13 mouse cellular contexts compared by ENCODE assay signal in genomic region chr4:110019145-110019544, GRCm38 (mm10). TPM values are rescaled to one million over a fixed set of nuclear protein-coding genes. Genes with fewer than 3 reads are reported as not detected.
DNase-seq lines count a peak whose midpoint lies in the region; ATAC-seq and TF ChIP-seq lines count a peak whose summit lies in the region.
"Had no signal": no experiment of that assay in that cellular context is flagged by ENCODE, and none has a peak within 500 bp of the region (broad histone marks: within the 10 kb centered on the region; RNA-seq: fewer than 3 reads in every experiment).

No protein-coding gene starts in this region.

- TF ChIP-seq POLR2A in lung, adult 2 months (IDR thresholded peaks at IDR 0.05; ENCODE audit: borderline replicate concordance, extremely low read depth, low read depth, low read length) = no peak

- no peak overlapping the region for H3K9ac ChIP-seq in forebrain, embryonic 13.5 days
- H3K9ac ChIP-seq: limb, embryonic 13.5 days had no signal

- H3K36me3 ChIP-seq in forebrain, embryonic 10.5 days (replicated peaks) = no peaks in the 10 kb centered on the region
- H3K36me3 ChIP-seq in forebrain, embryonic 13.5 days (ENCODE audit: poor library complexity, severe bottlenecking) = no peaks in the 10 kb centered on the region
- H3K36me3 ChIP-seq in G1E (replicated peaks) = no peaks in the 10 kb centered on the region
- H3K36me3 ChIP-seq: limb, embryonic 13.5 days had no signal

- H3K27ac ChIP-seq in forebrain, embryonic 10.5 days = no peak overlapping the region
- H3K27ac ChIP-seq in forebrain, embryonic 13.5 days = no peak overlapping the region
- H3K27ac ChIP-seq: limb, embryonic 13.5 days had no signal

- H3K4me2 ChIP-seq in forebrain, embryonic 13.5 days = no peak overlapping the region
- H3K4me2 ChIP-seq: limb, embryonic 13.5 days had no signal

- no peaks in the 10 kb centered on the region for H3K9me3 ChIP-seq in forebrain, embryonic 10.5 days
- H3K9me3 ChIP-seq in forebrain, embryonic 13.5 days (replicated peaks) = no peaks in the 10 kb centered on the region
- H3K9me3 ChIP-seq in G1E (replicated peaks) = no peaks in the 10 kb centered on the region
- H3K9me3 ChIP-seq: limb, embryonic 13.5 days had no signal

- H3K4me1 ChIP-seq in forebrain, embryonic 10.5 days = peaks cover 40% of the 10 kb centered on the region
- H3K4me1 ChIP-seq in forebrain, embryonic 13.5 days = peaks cover 15% of the 10 kb centered on the region
- H3K4me1 ChIP-seq in lung, adult 2 months (ENCODE audit: control insufficient read depth, insufficient read depth, low read length) = no peaks in the 10 kb centered on the region
- H3K4me1 ChIP-seq in G1E (ENCODE audit: insufficient read depth, low read depth, low read length) = peaks cover 3% of the 10 kb centered on the region; the same call in 1 of the 2 replicates

- no peak overlapping the region for H3K4me3 ChIP-seq in forebrain, embryonic 10.5 days
- no peak overlapping the region for H3K4me3 ChIP-seq in forebrain, embryonic 13.5 days
- no peak overlapping the region for H3K4me3 ChIP-seq in lung, adult 2 months (replicated peaks; ENCODE audit: extremely low read depth, low read depth, low read length)
- no peak overlapping the region for H3K4me3 ChIP-seq in G1E (ENCODE audit: low read depth, low read length)
- H3K4me3 ChIP-seq: erythroblast, embryonic 14.5 days; limb, embryonic 13.5 days had no signal

- intact Hi-C loops in left cerebral cortex, postnatal 14 days (cut with DNase I) = loop anchor here (5.0 kb wide), 1 partner anchor 202 kb away; no protein-coding TSS in a partner anchor

- 0 out of 2 replicates have a peak, but pooled peaks have one; percentile 22 for TF ChIP-seq CTCF in lung, adult 2 months (IDR thresholded peaks at IDR 0.05; ENCODE audit: insufficient read depth, low read length)
- TF ChIP-seq CTCF in G1E (IDR thresholded peaks at IDR 0.05; ENCODE audit: low read depth, low read length) = peak; percentile 41

- ATAC-seq in forebrain, embryonic 13.5 days = no peak
- ATAC-seq in G1E (ENCODE audit: extremely low read depth, insufficient number of reproducible peaks, low FRiP score, poor library complexity, severe bottlenecking) = no peak
- peak; percentile 48 for ATAC-seq in megakaryocyte progenitor cell, adult 5-6 weeks (replicated peaks; ENCODE audit: poor library complexity)

- peaks cover 72% of the 10 kb centered on the region for H3K27me3 ChIP-seq in forebrain, embryonic 10.5 days (ENCODE audit: poor library complexity, severe bottlenecking)
- H3K27me3 ChIP-seq in forebrain, embryonic 13.5 days = peaks cover 50% of the 10 kb centered on the region
- no peaks in the 10 kb centered on the region for H3K27me3 ChIP-seq in G1E (ENCODE audit: insufficient read depth, low read length)

- peak; percentile 43 for DNase-seq in forebrain, embryonic 10.5 days (ENCODE audit: extremely low spot score, low spot score)
- DNase-seq in lung, adult 2 months = no peak
- no peak for DNase-seq in lung, postnatal 10 days
- no peak for DNase-seq in G1E (ENCODE audit: low spot score)
- no peak for DNase-seq in left cerebral cortex, postnatal 14 days (ENCODE audit: low spot score in 2 of 2)
- no peak for DNase-seq in adrenal gland, adult 8-10 months
- DNase-seq: kidney, adult 9 months; right cerebral cortex, postnatal 4 days had no signal

- 43% methylated on average over 9 of the region's 9 CpGs for WGBS in forebrain, embryonic 10.5 days
- WGBS in forebrain, embryonic 13.5 days = 46% methylated on average over 9 of the region's 9 CpGs
- 48% methylated on average over 9 of the region's 9 CpGs for WGBS in lung, adult 2 months

RNA-seq across cellular contexts. Expression of gene Dmrta2, which starts 41.3 kb away (rescaled TPM):
- polyA plus RNA-seq in forebrain, embryonic 10.5 days (2016; fragmentation: Nextera tagmentation; extraction: Ambion mirVana) = 5.6 and 7.0 TPM in 2 replicates
- polyA plus RNA-seq in forebrain, embryonic 13.5 days (2015; fragmentation: Nextera tagmentation; extraction: Ambion mirVana) = 6.1 and 7.1 TPM in 2 replicates
- 0.43 and 0.52 TPM in 2 replicates for polyA plus RNA-seq in lung, adult 2 months (2012; rRNA removed)
- total RNA-seq in G1E (2014; fragmentation: Nextera tagmentation) (not detected in 2 replicates), G1E (2017) (0.11 and 0.17 TPM in 2 replicates)
- 0.40 and 0.47 TPM in 2 replicates for polyA plus RNA-seq in G1E (2012)
- total RNA-seq in megakaryocyte progenitor cell, adult 5-6 weeks (2015) = not detected in 2 replicates
- total RNA-seq in megakaryocyte progenitor cell, adult 5-6 weeks (2017) = not detected in 2 replicates
- total RNA-seq in left cerebral cortex, postnatal 14 days (2021) = 1 to 10 TPM; 2.5 to 3.9 TPM
- total RNA-seq in adrenal gland, adult 8-10 months (2022) = under 1 TPM; 0.17 to 0.52 (median 0.34) TPM
- total RNA-seq: monocyte, adult 5-6 weeks had no signal
